Mouse (Mus musculus): ENCODE results near the gene Mcu. TPM values are rescaled to one million over a fixed set of nuclear protein-coding genes. Genes with fewer than 3 reads are reported as not detected.

Mcu gene
- polyA plus RNA-seq (2016; fragmentation: Nextera tagmentation; extraction: Ambion mirVana): 27.5 and 27.8 TPM in 2 replicates

GRCm38 (mm10) chr10:59616522-59616921 lies at the start of gene Mcu:
Gene Mcu, minus strand, starts transcription at chr10:59616692.
- Histone ChIP-seq H3K9ac (peak within 1 kb of the TSS; percentile 95), H3K4me1 (replicated peaks) (peaks cover 21% of the 10 kb centered on the region), H3K4me3 (peak within 1 kb of the TSS; percentile 91), H3K36me3 (no peaks in the 10 kb centered on the region), H3K27me3 (replicated peaks) (no peaks in the 10 kb centered on the region), H3K4me2 (peak within 1 kb of the TSS; percentile 95), H3K9me3 (replicated peaks) (no peaks in the 10 kb centered on the region), H3K27ac (ENCODE audit: poor library complexity, severe bottlenecking) (peak within 1 kb of the TSS; percentile 83)
- peak; percentile 100 for ATAC-seq (ENCODE audit: insufficient number of reproducible peaks, low FRiP score)
- WGBS: under 1% methylated on average over 36 of the region's 36 CpGs

GRCm38 (mm10) chr10:59665503-59666291 lies 49.2 kb upstream of the Mcu start:
- ATAC-seq (ENCODE audit: insufficient number of reproducible peaks, low FRiP score): no peak; the same call in 1 of the 2 replicates
- Histone ChIP-seq H3K4me2 (no peak overlapping the region), H3K27me3 (replicated peaks) (no peaks in the 10 kb centered on the region), H3K27ac (ENCODE audit: poor library complexity, severe bottlenecking) (no peak overlapping the region), H3K9ac (no peak overlapping the region; the same call in 1 of the 2 replicates), H3K9me3 (replicated peaks) (0 out of 2 replicates have a peak, but pooled peaks cover 2% of the 10 kb centered on the region), H3K36me3 (no peaks in the 10 kb centered on the region), H3K4me3 (no peak overlapping the region), H3K4me1 (replicated peaks) (peaks cover 20% of the 10 kb centered on the region)
- WGBS: 60% methylated on average over 13 of the region's 13 CpGs

DNA sequence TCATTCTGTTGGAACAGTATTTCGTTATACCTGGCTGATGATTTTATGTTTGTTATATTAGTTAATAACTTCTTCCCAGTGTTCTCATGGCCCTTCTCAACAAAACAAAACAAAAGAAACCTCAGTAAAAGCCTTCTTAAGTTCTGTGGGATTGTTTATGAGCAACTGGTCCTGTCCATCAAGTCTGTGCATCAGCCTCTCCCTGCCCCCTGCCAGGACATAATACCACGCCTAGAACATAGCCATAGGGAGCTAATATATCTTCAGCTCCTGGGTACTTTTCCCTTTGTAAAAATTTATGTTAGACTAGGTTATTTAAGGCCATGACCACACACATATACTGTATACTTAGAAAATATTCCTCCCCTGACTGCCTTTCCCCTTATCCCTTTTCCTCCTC lies 48.3 kb upstream of the Mcu start:
- ATAC-seq (ENCODE audit: insufficient number of reproducible peaks, low FRiP score): no peak
- peaks cover 20% of the 10 kb centered on the region for H3K4me1 ChIP-seq (replicated peaks)
- H3K36me3 ChIP-seq: no peaks in the 10 kb centered on the region
- no peak overlapping the region for H3K4me2 ChIP-seq
- H3K9ac ChIP-seq: no peak overlapping the region
- WGBS: 81% methylated on average over 2 of the region's 2 CpGs
- H3K27me3 ChIP-seq (replicated peaks): no peaks in the 10 kb centered on the region
- no peak overlapping the region for H3K4me3 ChIP-seq
- H3K27ac ChIP-seq (ENCODE audit: poor library complexity, severe bottlenecking): no peak overlapping the region
- peaks cover 8% of the 10 kb centered on the region; the same call in 1 of the 2 replicates for H3K9me3 ChIP-seq (replicated peaks)

- Histone ChIP-seq H3K9ac (no peak overlapping the region), H3K27me3 (replicated peaks) (no peaks in the 10 kb centered on the region), H3K36me3 (no peaks in the 10 kb centered on the region), H3K4me3 (no peak overlapping the region), H3K4me2 (no peak overlapping the region), H3K27ac (ENCODE audit: poor library complexity, severe bottlenecking) (no peak overlapping the region), H3K9me3 (replicated peaks) (peaks cover 6% of the 10 kb centered on the region; the same call in 1 of the 2 replicates), H3K4me1 (replicated peaks) (no peaks in the 10 kb centered on the region)
- WGBS: 79% methylated on average over 13 of the region's 13 CpGs
- no peak for ATAC-seq (ENCODE audit: insufficient number of reproducible peaks, low FRiP score)
Observed at GRCm38 (mm10) chr10:59656799-59657198, 40.3 kb upstream of the Mcu start.

DNA sequence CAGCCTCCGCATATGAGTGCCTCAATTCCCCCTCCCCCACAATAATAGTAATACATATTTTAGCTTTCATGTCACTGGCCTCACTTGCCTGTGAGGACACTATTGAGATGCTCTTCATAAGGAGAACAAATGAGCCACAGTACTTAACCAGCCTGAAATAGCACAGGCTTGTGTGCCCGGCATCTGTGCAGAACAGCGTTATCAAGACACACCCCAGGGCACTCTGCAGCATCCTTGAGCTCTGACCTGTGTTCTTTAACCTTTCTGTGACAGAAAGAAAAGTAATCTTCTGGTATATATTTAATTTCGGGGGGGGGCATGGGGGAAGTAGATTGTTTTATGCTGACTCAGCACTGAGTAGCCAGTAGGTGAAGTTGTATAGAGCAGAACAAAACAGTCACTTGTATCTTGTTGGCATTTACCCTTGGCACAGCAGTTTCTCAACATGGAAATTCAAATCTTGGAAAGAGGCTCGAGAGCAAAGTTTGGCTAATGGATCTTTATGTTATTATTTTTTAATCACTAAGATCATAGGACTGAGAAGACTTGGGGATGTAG lies 30.4 kb upstream of the Mcu start:
- 61% methylated on average over 5 of the region's 5 CpGs for WGBS
- Histone ChIP-seq H3K27ac (ENCODE audit: poor library complexity, severe bottlenecking) (no peak overlapping the region), H3K9me3 (replicated peaks) (peaks cover 9% of the 10 kb centered on the region), H3K4me3 (no peak overlapping the region), H3K4me2 (no peak overlapping the region), H3K9ac (no peak overlapping the region), H3K36me3 (no peaks in the 10 kb centered on the region), H3K4me1 (replicated peaks) (no peaks in the 10 kb centered on the region; the same call in 1 of the 2 replicates), H3K27me3 (replicated peaks) (no peaks in the 10 kb centered on the region)
- ATAC-seq (ENCODE audit: insufficient number of reproducible peaks, low FRiP score): no peak

- H3K4me1 ChIP-seq (replicated peaks): no peaks in the 10 kb centered on the region; the same call in 1 of the 2 replicates
- 45% methylated on average over 4 of the region's 4 CpGs for WGBS
- H3K27me3 ChIP-seq (replicated peaks): no peaks in the 10 kb centered on the region
- H3K36me3 ChIP-seq: no peaks in the 10 kb centered on the region
- H3K4me2 ChIP-seq: no peak overlapping the region
- H3K4me3 ChIP-seq: no peak overlapping the region
- peaks cover 9% of the 10 kb centered on the region for H3K9me3 ChIP-seq (replicated peaks)
- ATAC-seq (ENCODE audit: insufficient number of reproducible peaks, low FRiP score): no peak
- H3K27ac ChIP-seq (ENCODE audit: poor library complexity, severe bottlenecking): no peak overlapping the region
- H3K9ac ChIP-seq: no peak overlapping the region
Observed at GRCm38 (mm10) chr10:59645153-59645552, 28.7 kb upstream of the Mcu start.

DNA sequence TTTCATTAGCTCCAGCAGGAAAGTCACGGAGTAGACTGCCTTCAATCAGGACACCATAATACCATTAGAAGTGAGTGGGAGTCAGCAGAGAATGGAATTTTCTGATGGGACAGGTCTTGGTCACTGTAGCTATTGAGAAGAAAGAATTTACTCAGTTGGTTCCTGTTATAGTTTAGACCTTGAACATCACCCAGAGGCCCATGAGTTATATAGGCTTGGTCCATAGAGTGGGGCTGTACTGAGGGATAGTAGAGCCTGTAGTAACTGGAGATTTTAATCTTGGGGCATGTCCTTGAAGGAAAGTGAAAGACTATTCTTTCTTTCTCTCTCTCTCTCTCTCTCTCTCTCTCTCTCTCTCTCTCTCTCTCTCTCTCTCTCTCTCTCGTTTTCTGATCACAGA lies 28.2 kb upstream of the Mcu start:
- no peak overlapping the region for H3K4me3 ChIP-seq
- no peaks in the 10 kb centered on the region for H3K36me3 ChIP-seq
- H3K4me2 ChIP-seq: no peak overlapping the region
- peaks cover 9% of the 10 kb centered on the region; the same call in 1 of the 2 replicates for H3K9me3 ChIP-seq (replicated peaks)
- no peaks in the 10 kb centered on the region; the same call in 1 of the 2 replicates for H3K4me1 ChIP-seq (replicated peaks)
- no peaks in the 10 kb centered on the region for H3K27me3 ChIP-seq (replicated peaks)
- H3K9ac ChIP-seq: no peak overlapping the region
- 52% methylated on average over 2 of the region's 2 CpGs for WGBS
- H3K27ac ChIP-seq (ENCODE audit: poor library complexity, severe bottlenecking): no peak overlapping the region
- no peak for ATAC-seq (ENCODE audit: insufficient number of reproducible peaks, low FRiP score)

DNA sequence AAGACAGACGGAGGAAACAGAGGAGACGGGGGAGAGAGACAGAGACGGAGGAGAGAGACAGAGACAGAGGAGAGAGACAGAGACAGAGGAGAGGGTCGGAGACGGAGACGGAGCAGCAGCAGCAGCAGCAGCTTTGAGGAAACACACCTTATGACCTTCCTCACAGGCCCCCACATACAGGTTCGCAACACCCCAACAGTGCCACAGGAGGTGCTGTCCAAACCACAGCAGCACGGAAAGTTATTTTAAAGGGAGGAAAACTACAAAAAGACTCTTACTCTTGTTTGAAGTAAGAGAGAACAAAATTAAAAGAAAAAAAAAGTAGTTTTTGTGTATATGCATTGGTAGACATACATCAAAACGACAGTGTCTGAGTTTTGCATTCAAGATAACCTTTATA lies 27.2 kb upstream of the Mcu start:
- H3K4me2 ChIP-seq: no peak overlapping the region
- 0 out of 2 replicates have a peak, but pooled peaks cover 9% of the 10 kb centered on the region for H3K9me3 ChIP-seq (replicated peaks)
- H3K36me3 ChIP-seq: no peaks in the 10 kb centered on the region
- no peak for ATAC-seq (ENCODE audit: insufficient number of reproducible peaks, low FRiP score)
- H3K27ac ChIP-seq (ENCODE audit: poor library complexity, severe bottlenecking): no peak overlapping the region
- no peak overlapping the region for H3K9ac ChIP-seq
- 77% methylated on average over 9 of the region's 9 CpGs for WGBS
- no peaks in the 10 kb centered on the region for H3K27me3 ChIP-seq (replicated peaks)
- H3K4me1 ChIP-seq (replicated peaks): no peaks in the 10 kb centered on the region; the same call in 1 of the 2 replicates
- H3K4me3 ChIP-seq: no peak overlapping the region

DNA sequence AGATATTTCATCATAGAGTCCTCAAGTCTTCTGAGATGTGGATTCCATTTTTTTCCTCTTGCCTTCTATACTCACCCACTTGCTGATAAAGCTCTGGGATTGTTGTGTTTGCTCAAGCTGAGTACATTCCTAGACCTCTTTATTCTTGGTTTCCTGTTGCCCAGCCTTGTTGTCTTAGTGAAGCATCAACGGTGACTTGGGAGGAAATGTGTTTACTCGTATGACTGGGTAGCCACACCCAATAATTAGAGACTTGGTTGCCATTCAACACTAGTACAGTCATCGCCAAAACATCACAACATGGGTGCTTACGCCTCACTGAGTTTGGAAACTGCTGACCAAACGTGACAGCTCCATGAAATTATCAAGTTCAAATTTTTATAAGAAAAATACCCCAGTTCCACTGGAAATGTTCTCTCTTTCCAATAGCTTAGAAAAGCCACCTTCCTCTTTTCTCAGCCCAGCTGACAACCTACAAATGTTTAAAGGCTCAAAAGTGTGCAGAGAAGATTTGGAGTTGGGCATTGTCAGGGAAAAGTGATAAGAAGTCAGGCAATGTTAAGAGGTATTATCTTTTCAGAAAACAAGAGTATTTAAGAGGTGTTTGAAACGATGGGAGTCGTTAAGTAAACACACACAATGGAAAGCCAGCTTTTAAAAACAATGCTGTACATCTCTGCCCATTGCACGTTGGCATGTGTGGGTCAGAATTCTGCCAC lies 26.3 kb upstream of the Mcu start:
- Histone ChIP-seq H3K36me3 (no peaks in the 10 kb centered on the region), H3K4me2 (no peak overlapping the region), H3K27me3 (replicated peaks) (no peaks in the 10 kb centered on the region), H3K9ac (no peak overlapping the region), H3K9me3 (replicated peaks) (0 out of 2 replicates have a peak, but pooled peaks cover 5% of the 10 kb centered on the region), H3K27ac (ENCODE audit: poor library complexity, severe bottlenecking) (no peak overlapping the region), H3K4me3 (no peak overlapping the region), H3K4me1 (replicated peaks) (peaks cover 4% of the 10 kb centered on the region; the same call in 1 of the 2 replicates)
- no peak for ATAC-seq (ENCODE audit: insufficient number of reproducible peaks, low FRiP score)
- WGBS: 60% methylated on average over 8 of the region's 8 CpGs

DNA sequence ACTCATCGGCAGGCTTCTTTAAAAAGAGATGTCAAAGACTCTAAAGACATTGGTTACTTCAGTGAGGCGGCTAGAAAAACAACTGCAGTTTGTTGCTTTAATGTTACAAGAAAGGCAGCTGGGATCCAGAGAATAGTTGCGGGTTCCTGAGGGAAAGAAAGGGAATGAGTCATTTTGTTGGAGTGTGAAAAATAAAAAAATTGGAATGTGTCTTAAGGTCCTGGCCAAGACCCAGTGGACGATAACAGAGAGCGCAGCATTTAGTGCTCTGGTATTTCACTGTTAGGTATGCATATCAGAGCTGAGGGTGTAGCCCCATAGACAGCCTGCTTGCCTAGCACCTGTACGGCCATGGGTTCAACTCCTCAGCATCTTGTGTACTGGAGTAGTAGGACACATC lies 22.1 kb upstream of the Mcu start:
- no peak overlapping the region for H3K9ac ChIP-seq
- H3K27ac ChIP-seq (ENCODE audit: poor library complexity, severe bottlenecking): no peak overlapping the region
- no peaks in the 10 kb centered on the region; the same call in 1 of the 2 replicates for H3K9me3 ChIP-seq (replicated peaks)
- no peaks in the 10 kb centered on the region for H3K27me3 ChIP-seq (replicated peaks)
- ATAC-seq (ENCODE audit: insufficient number of reproducible peaks, low FRiP score): no peak
- H3K4me3 ChIP-seq: no peak overlapping the region
- no peak overlapping the region for H3K4me2 ChIP-seq
- H3K36me3 ChIP-seq: no peaks in the 10 kb centered on the region
- 0 out of 2 replicates have a peak, but pooled peaks cover 5% of the 10 kb centered on the region for H3K4me1 ChIP-seq (replicated peaks)
- WGBS: 71% methylated on average over 6 of the region's 6 CpGs

All from heart, embryonic 12.5 days (tissue).